Mouse (Mus musculus): ENCODE data around the gene Clec2l.

Clec2l gene

GRCm38 (mm10) chr6:38662714-38663615 is at the start of gene Clec2l:
Gene Clec2l (plus strand): TSS chr6:38663069.
- DNase-seq (ENCODE audit: low read depth, low spot score): peak; percentile 62

GRCm38 (mm10) chr6:38622406-38622805 is 40.5 kb upstream of the Clec2l start:
- no peak for DNase-seq (ENCODE audit: low read depth, low spot score)

- DNase-seq (ENCODE audit: low read depth, low spot score): no peak
Measured at GRCm38 (mm10) chr6:38623457-38623856, 39.4 kb upstream of the Clec2l start.

GRCm38 (mm10) chr6:38624439-38624838 is 38.4 kb upstream of the Clec2l start:
- DNase-seq (ENCODE audit: low read depth, low spot score): no peak

- DNase-seq (ENCODE audit: low read depth, low spot score): no peak
Measured at GRCm38 (mm10) chr6:38626086-38626485, 36.8 kb upstream of the Clec2l start.

GRCm38 (mm10) chr6:38627081-38627480 is 35.8 kb upstream of the Clec2l start:
- DNase-seq (ENCODE audit: low read depth, low spot score): no peak

GRCm38 (mm10) chr6:38627486-38627885 is 35.4 kb upstream of the Clec2l start:
- DNase-seq (ENCODE audit: low read depth, low spot score): no peak

- no peak for DNase-seq (ENCODE audit: low read depth, low spot score)
Measured at GRCm38 (mm10) chr6:38629556-38629955, 33.3 kb upstream of the Clec2l start.

GRCm38 (mm10) chr6:38632826-38633225 is 30.0 kb upstream of the Clec2l start:
- DNase-seq (ENCODE audit: low read depth, low spot score): no peak

- DNase-seq (ENCODE audit: low read depth, low spot score): no peak
Measured at GRCm38 (mm10) chr6:38634461-38634860, 28.4 kb upstream of the Clec2l start.

- DNase-seq (ENCODE audit: low read depth, low spot score): peak; percentile 39
Measured at GRCm38 (mm10) chr6:38635941-38636851, 26.7 kb upstream of the Clec2l start.

- DNase-seq (ENCODE audit: low read depth, low spot score): peak; percentile 13
Measured at GRCm38 (mm10) chr6:38636852-38637618, 25.8 kb upstream of the Clec2l start, which contains the start of gene Klrg2. Gene Klrg2 (minus strand): TSS chr6:38637242.

GRCm38 (mm10) chr6:38640401-38640800 is 22.5 kb upstream of the Clec2l start:
- no peak for DNase-seq (ENCODE audit: low read depth, low spot score)

GRCm38 (mm10) chr6:38641228-38641627 is 21.6 kb upstream of the Clec2l start:
- no peak for DNase-seq (ENCODE audit: low read depth, low spot score)

GRCm38 (mm10) chr6:38641645-38642044 is 21.2 kb upstream of the Clec2l start:
- DNase-seq (ENCODE audit: low read depth, low spot score): no peak

- DNase-seq (ENCODE audit: low read depth, low spot score): no peak
Measured at GRCm38 (mm10) chr6:38642593-38642992, 20.3 kb upstream of the Clec2l start.

- no peak for DNase-seq (ENCODE audit: low read depth, low spot score)
Measured at GRCm38 (mm10) chr6:38643039-38643438, 19.8 kb upstream of the Clec2l start.

- no peak for DNase-seq (ENCODE audit: low read depth, low spot score)
Measured at GRCm38 (mm10) chr6:38649545-38649944, 13.3 kb upstream of the Clec2l start.

- DNase-seq (ENCODE audit: low read depth, low spot score): peak; percentile 77
Measured at GRCm38 (mm10) chr6:38650263-38650937, 12.5 kb upstream of the Clec2l start.

- DNase-seq (ENCODE audit: low read depth, low spot score): no peak
Measured at GRCm38 (mm10) chr6:38661626-38662025, 1.2 kb upstream of the Clec2l start.

GRCm38 (mm10) chr6:38669580-38669979 is 6.7 kb downstream of the Clec2l start:
- DNase-seq (ENCODE audit: low read depth, low spot score): no peak
